Mouse (Mus musculus) spleen, adult 12 weeks (tissue): Measurements from ENCODE around the gene Serpina3i.

ENCODE experiments used
- DNase-seq: peaks from one replicate; pipeline ENCODE4 v3.0.0; 2022; ENCODE audit warnings: low spot score

The Serpina3i gene

DNA sequence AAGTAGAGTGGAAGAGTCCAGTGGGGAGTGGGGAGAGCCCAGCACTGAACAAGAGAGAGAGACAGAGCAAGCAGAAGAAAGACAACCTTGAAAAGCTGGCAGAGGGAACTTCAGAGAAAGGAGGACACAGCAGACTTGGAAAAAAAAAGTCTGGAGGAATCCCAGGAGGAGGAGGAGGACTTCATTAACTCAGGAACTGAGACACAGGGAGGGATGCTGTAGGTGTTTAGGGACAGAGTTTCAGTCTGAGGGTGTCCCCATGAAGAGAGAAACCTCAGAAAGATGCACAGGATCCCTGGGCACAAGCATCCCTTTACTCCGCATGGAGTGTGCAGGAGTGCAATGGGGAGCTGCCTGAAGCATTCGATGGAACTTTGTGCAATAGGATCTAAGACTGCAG, 35.1 kb downstream of the Serpina3i start:
- DNase-seq, result no peak

GRCm38 (mm10) chr12:104305991-104306390, 43.1 kb downstream of the Serpina3i start:
- DNase-seq, result no peak

GRCm38 (mm10) chr12:104314253-104314652, 51.3 kb downstream of the Serpina3i start, which contains the start of gene Serpina3j:
Serpina3j (plus strand) TSS chr12:104314553.
- no peak for DNase-seq
